Mouse (Mus musculus) testis, adult 10 weeks (tissue): Measurements from ENCODE around the gene Arhgdib. TPM values are rescaled to one million over a fixed set of nuclear protein-coding genes. Genes with fewer than 3 reads are reported as not detected.

Source experiments
- polyA plus RNA-seq: library from polyadenylated mRNA; stranded (reverse); fragments of 350-450 nt; fragmentation: Illumina TruSeq; extraction: RNeasy Lipid Tissue Mini Kit (QIAGEN cat#74804); gene quantifications from one replicate; pipeline ENCODE4 v1.2.3, GENCODE M21; 2014; ENCODE audit warnings: low read depth, low replicate concordance

The Arhgdib gene
- 4.3 TPM for polyA plus RNA-seq

DNA sequence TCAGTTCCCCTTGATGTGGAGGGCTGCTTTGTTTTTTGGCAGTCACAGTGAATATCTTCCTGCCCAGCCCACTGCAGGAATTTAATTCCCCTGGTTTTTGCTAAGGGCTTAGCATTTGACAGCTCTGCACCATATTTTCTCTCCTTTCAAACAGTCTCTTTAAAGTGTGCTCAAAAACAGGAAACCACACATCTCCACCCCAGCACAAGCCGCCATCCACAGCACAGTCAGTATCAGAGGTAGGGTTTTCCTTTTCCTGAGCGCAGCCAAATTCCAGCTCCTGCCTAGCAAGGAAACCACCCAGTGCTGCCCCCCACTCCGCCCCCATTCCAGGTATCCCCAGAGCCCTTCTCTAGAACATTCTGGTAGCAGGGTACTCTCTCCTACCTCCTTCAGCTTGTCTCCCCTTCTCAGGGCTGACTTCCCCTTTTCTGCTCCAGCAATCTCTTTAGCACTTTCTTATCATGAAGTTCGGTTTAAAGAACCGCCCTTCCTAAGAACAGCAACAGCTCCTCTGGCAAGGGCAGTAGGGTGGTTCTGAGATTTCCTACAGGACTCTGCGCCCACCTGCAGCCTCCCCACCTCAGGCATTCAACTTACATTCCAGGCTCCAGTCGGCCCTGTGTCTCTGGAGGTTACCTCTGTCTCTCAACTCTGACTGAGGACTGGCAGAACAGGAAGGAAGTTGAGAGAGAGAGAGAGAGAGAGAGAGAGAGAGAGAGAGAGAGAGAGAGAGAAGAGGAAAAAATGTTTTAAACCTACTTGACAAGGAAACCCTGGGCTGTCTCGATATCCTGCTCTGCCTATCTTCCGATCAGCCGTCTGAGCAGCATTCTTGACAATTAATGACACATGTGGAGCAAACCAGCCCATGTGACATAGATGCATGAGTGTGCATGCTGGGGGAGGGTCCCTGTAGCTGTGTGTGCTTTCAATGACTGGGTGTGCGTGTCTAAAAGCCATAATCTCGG, at the start of gene Arhgdib:
TSS of gene Arhgdib (minus strand) at position 849 of the 971 bp plus-strand sequence.

DNA sequence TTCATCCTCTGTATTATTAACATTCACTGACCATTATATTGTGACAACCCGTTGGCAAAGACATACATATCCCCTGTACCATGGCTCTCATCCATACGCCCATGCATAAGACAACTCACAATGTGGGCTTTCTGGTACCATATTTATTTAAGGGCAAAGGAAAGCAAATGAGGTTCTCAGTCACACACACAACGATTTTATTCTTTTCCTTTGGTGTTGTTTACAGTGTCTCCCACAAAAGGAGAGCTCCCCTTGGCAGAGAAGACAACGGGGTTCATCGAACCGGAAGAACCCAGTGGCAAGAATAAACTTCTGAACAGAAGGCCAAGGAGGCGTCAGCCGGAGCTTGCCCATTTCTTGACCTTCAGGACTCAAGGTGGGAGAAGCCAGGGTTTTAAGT, 18.2 kb downstream of the Arhgdib start, which contains the start of gene Pde6h:
TSS of gene Pde6h (plus strand) at position 301 of the 400 bp plus-strand sequence.

DNA sequence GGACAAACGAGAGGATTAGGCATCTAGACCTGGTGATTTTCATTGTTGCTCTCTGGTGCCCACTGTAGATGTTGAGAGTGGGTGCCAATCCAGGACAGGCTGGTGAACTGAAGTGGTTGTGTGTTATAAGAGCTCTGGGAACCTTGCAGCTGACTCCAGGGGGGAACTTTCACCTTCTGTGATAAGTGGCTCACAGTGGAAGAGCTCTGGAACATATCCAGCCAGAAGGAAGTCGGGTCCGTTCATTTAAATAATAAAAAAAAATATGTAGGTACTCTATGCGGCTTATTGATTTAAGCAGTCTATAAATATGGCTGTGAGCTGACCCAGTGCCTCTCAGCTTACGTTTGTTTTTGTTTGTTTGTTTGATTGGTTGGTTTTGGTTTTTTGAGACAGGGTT, 19.6 kb downstream of the Arhgdib start, which contains the start of gene Erp27:
TSS of gene Erp27 (minus strand) at position 101 of the 400 bp plus-strand sequence.

DNA sequence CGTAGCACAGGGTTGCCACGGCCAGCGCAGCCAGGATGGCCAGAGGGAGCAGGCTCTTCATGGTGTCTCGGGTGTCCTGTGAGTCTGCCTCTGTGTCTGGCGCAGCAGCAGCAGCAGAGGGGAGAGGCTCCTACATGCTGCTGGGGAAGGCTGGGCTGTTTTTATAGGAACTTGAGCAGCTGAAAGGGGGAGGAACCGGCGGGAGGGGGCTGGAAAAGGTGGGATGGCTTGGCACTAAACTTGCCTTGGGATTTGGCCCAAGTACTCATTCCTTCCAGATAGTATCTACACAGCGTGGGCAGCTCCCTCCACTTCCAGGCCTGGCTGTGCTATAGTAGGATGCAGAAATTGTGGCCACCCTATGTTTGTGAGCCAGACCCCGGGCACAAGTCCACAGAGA, 66.0 kb downstream of the Arhgdib start, which contains the start of gene Mgp:
TSS of gene Mgp (minus strand) at position 154 of the 400 bp plus-strand sequence.

Other genes with a start within 250 kb of the Arhgdib start
- 0.56 TPM for gene Gucy2c, start 160.1 kb downstream of the Arhgdib start, polyA plus RNA-seq
- gene Hist4h4, start 137.5 kb downstream of the Arhgdib start, polyA plus RNA-seq: 0.11 TPM
- 1.3 TPM for gene H2afj, start 133.7 kb downstream of the Arhgdib start, polyA plus RNA-seq
- 215 TPM for gene BC049715, start 114.3 kb downstream of the Arhgdib start, polyA plus RNA-seq
- gene Wbp11, start 113.7 kb downstream of the Arhgdib start, polyA plus RNA-seq: 635 TPM
- gene Smco3, start 106.4 kb downstream of the Arhgdib start, polyA plus RNA-seq: 0.22 TPM
- gene Art4, start 84.2 kb downstream of the Arhgdib start, polyA plus RNA-seq: 0.84 TPM
- 8.0 TPM for gene Mgp, start 66.1 kb downstream of the Arhgdib start, polyA plus RNA-seq
- gene Erp27, start 19.7 kb downstream of the Arhgdib start, polyA plus RNA-seq: not detected
- gene Pde6h, start 18.1 kb downstream of the Arhgdib start, polyA plus RNA-seq: 0.52 TPM
- 7.6 TPM for gene Rerg, start 228.6 kb upstream of the Arhgdib start, polyA plus RNA-seq